Mouse (Mus musculus) MEL (cell line): ENCODE data around the gene Haao. TPM values are rescaled to one million over a fixed set of nuclear protein-coding genes. Genes with fewer than 3 reads are reported as not detected.
A peak's percentile ranks its signal among the peaks of the same experiment; 100 is the strongest.

Source experiments
- DNase-seq: peaks from one replicate; pipeline ENCODE4 v3.0.0; 2011; ENCODE audit warnings: low read depth, low spot score
- H3K27ac ChIP-seq: 2 replicates; pipeline ENCODE4 v1.5.1; 2012; ENCODE audit warnings: low read depth, mild to moderate bottlenecking, control low read depth, low read length, moderate library complexity; ENCODE audit not compliant: control insufficient read depth
- H3K27me3 ChIP-seq, 2 experiments: fragments of 150-350 bp in 1 of 2; sonication (generic) in 1 of 2; 2 replicates each; pipeline ENCODE4 v1.6.1; 2012; ENCODE audit warnings: low read length in 2 of 2, mild to moderate bottlenecking in 2 of 2, improper control_type of control experiment in 1 of 2, moderate library complexity in 1 of 2; ENCODE audit not compliant: insufficient read depth in 2 of 2, control insufficient read depth in 1 of 2
- H3K36me3 ChIP-seq, 2 experiments: 2 replicates each; pipeline ENCODE4 v1.6.1; 2012 to 2014; ENCODE audit warnings: low read length in 2 of 2, improper control_type of control experiment in 1 of 2, inconsistent platforms in 1 of 2, mild to moderate bottlenecking in 1 of 2; ENCODE audit not compliant: insufficient read depth in 2 of 2, control insufficient read depth in 1 of 2
- H3K4me1 ChIP-seq, 2 experiments: fragments of 150-350 bp in 1 of 2; sonication (generic) in 1 of 2; 2 replicates each; pipeline ENCODE4 v1.6.1; 2012; ENCODE audit warnings: low read length in 2 of 2, improper control_type of control experiment in 1 of 2, mild to moderate bottlenecking in 1 of 2; ENCODE audit not compliant: insufficient read depth in 2 of 2, control insufficient read depth in 1 of 2
- H3K4me3 ChIP-seq, 2 experiments: fragments of 150-350 bp in 1 of 2; sonication (generic) in 1 of 2; 2 replicates each; pipeline ENCODE4 v1.5.1; 2012; ENCODE audit warnings: low read depth in 2 of 2, low read length in 2 of 2, mild to moderate bottlenecking in 2 of 2, moderate library complexity in 2 of 2, control low read depth in 1 of 2, improper control_type of control experiment in 1 of 2; ENCODE audit not compliant: control insufficient read depth in 1 of 2, insufficient read depth in 1 of 2
- H3K79me2 ChIP-seq: 2 replicates; pipeline ENCODE4 v1.6.1; 2012; ENCODE audit warnings: mild to moderate bottlenecking, low read length, moderate library complexity; ENCODE audit not compliant: control insufficient read depth, poor library complexity, insufficient read depth
- H3K9ac ChIP-seq: 2 replicates; pipeline ENCODE4 v1.6.1; 2012; ENCODE audit warnings: low read depth, mild to moderate bottlenecking, control low read depth, low read length, moderate library complexity; ENCODE audit not compliant: control insufficient read depth, poor library complexity, severe bottlenecking
- H3K9me3 ChIP-seq: fragments of 150-350 bp; sonication (generic); replicated peaks from 2 replicates; pipeline ENCODE4 v1.6.1; 2012; ENCODE audit warnings: mild to moderate bottlenecking, low read length, improper control_type of control experiment, moderate library complexity; ENCODE audit not compliant: insufficient read depth
- CHD1 ChIP-seq: IDR thresholded peaks from 2 replicates; pipeline ENCODE4 v1.6.1; 2012; ENCODE audit warnings: low read depth, mild to moderate bottlenecking, inconsistent platforms, low read length, improper control_type of control experiment
- CTCF ChIP-seq, 3 experiments: IDR thresholded peaks in 2 of 3; conservative IDR thresholded peaks in 1 of 3; 2 replicates each; pipeline ENCODE4 v1.5.1; 2011 to 2012; ENCODE audit warnings: low read length in 3 of 3, low read depth in 2 of 3, mild to moderate bottlenecking in 2 of 3, improper control_type of control experiment in 1 of 3, inconsistent platforms in 1 of 3, mixed read lengths in 1 of 3, moderate library complexity in 1 of 3; ENCODE audit not compliant: control insufficient read depth in 1 of 3, insufficient read depth in 1 of 3, poor library complexity in 1 of 3, severe bottlenecking in 1 of 3
- ELF1 ChIP-seq: IDR thresholded peaks from 2 replicates; pipeline ENCODE4 v1.6.1; 2014; ENCODE audit warnings: low read depth, mild to moderate bottlenecking, inconsistent platforms, low read length, improper control_type of control experiment, moderate library complexity
- EP300 ChIP-seq, 2 experiments: IDR thresholded peaks; 2 replicates each; pipeline ENCODE4 v1.6.1; 2011; ENCODE audit warnings: improper control_type of control experiment in 2 of 2, low read length in 2 of 2, low read depth in 1 of 2, mild to moderate bottlenecking in 1 of 2
- GABPA ChIP-seq: IDR thresholded peaks from 2 replicates; pipeline ENCODE4 v1.6.1; 2012; ENCODE audit warnings: low read depth, mild to moderate bottlenecking, inconsistent platforms, low read length, improper control_type of control experiment, moderate library complexity
- JUND ChIP-seq: IDR thresholded peaks from 2 replicates; pipeline ENCODE4 v1.6.1; 2011; ENCODE audit warnings: low read depth, mild to moderate bottlenecking, improper control_type of control experiment, low read length
- MAFK ChIP-seq: IDR thresholded peaks from 2 replicates; pipeline ENCODE4 v1.6.1; 2011; ENCODE audit warnings: low read depth, mild to moderate bottlenecking, low read length, improper control_type of control experiment, borderline replicate concordance
- MAZ ChIP-seq: IDR thresholded peaks from 2 replicates; pipeline ENCODE4 v1.6.1; 2012; ENCODE audit warnings: low read depth, mild to moderate bottlenecking, inconsistent platforms, low read length, improper control_type of control experiment
- NELFE ChIP-seq: IDR thresholded peaks from 2 replicates; pipeline ENCODE4 v1.6.1; 2011; ENCODE audit warnings: low read depth, low read length, improper control_type of control experiment
- POLR2A ChIP-seq, 2 experiments: IDR thresholded peaks; 2 replicates each; pipeline ENCODE4 v1.6.1; 2011 to 2012; ENCODE audit warnings: low read length in 2 of 2, mild to moderate bottlenecking in 2 of 2, control low read depth in 1 of 2, improper control_type of control experiment in 1 of 2, low read depth in 1 of 2, moderate library complexity in 1 of 2; ENCODE audit not compliant: control insufficient read depth in 1 of 2, insufficient read depth in 1 of 2, poor library complexity in 1 of 2
- POLR2AphosphoS2 ChIP-seq: IDR thresholded peaks from 2 replicates; pipeline ENCODE4 v1.6.1; 2011; ENCODE audit warnings: low read length, improper control_type of control experiment
- RAD21 ChIP-seq: IDR thresholded peaks from 2 replicates; pipeline ENCODE4 v1.6.1; 2011; ENCODE audit warnings: mild to moderate bottlenecking, low read depth, low read length, improper control_type of control experiment
- SIN3A ChIP-seq: IDR thresholded peaks from 2 replicates; pipeline ENCODE4 v1.6.1; 2012; ENCODE audit warnings: low read length, improper control_type of control experiment, inconsistent platforms
- SMC3 ChIP-seq: IDR thresholded peaks from 2 replicates; pipeline ENCODE4 v1.6.1; 2011; ENCODE audit warnings: low read depth, low read length, improper control_type of control experiment
- TAL1 ChIP-seq: IDR thresholded peaks from 2 replicates; pipeline ENCODE4 v1.6.1; 2012; ENCODE audit warnings: mild to moderate bottlenecking, inconsistent platforms, low read length, moderate library complexity, mixed read lengths
- TBP ChIP-seq: IDR thresholded peaks from 2 replicates; pipeline ENCODE4 v1.8.0; 2011; ENCODE audit warnings: low read depth, low read length, improper control_type of control experiment
- ZC3H11A ChIP-seq: IDR thresholded peaks from 2 replicates; pipeline ENCODE4 v1.6.1; 2012; ENCODE audit warnings: low read depth, mild to moderate bottlenecking, inconsistent platforms, low read length, improper control_type of control experiment
- polyA plus RNA-seq, 2 experiments: library from polyadenylated mRNA; stranded (reverse) in 1 of 2; unstranded in 1 of 2; fragments of >175 nt in 1 of 2; fragments of >200 nt in 1 of 2; gene quantifications; 2 replicates each; pipeline versions ENCODE4 v1.2.1 to v1.2.4; 2012; ENCODE audit warnings: low replicate concordance in 2 of 2, low read depth in 1 of 2; ENCODE audit not compliant: insufficient read length in 2 of 2, insufficient read depth in 1 of 2, missing spikeins in 1 of 2
- total RNA-seq: library from RNA; depleted of rRNA; stranded (reverse); fragments of 300-350 nt; gene quantifications from 2 replicates; pipeline ENCODE4 v1.2.3, GENCODE M21; 2012

The Haao gene
- total and polyA plus RNA-seq, 3 experiments: 1.5 to 2.8 TPM; not detected in 1

- H3K4me3 ChIP-seq: no peak overlapping the region
- H3K36me3 ChIP-seq: 0 out of 4 replicates have a peak, but pooled peaks cover 0 to 2% of the 10 kb centered on the region in 2 experiments
- no peaks in the 10 kb centered on the region for H3K9me3 ChIP-seq
- H3K4me1 ChIP-seq: no peaks in the 10 kb centered on the region
- no peak overlapping the region for H3K27ac ChIP-seq
- no peaks in the 10 kb centered on the region for H3K27me3 ChIP-seq
- no peak overlapping the region for H3K9ac ChIP-seq
- no peak for TF ChIP-seq TBP
- TF ChIP-seq POLR2A (IDR thresholded peaks at IDR 0.05; ENCODE audit: control insufficient read depth in 1 of 2, insufficient read depth in 1 of 2, low read depth in 1 of 2, low read length in 2 of 2, poor library complexity in 1 of 2): no peak
- no peak for TF ChIP-seq EP300 (IDR thresholded peaks at IDR 0.05; ENCODE audit: low read depth in 1 of 2, low read length in 2 of 2)
- no peak for TF ChIP-seq TAL1
- TF ChIP-seq MAZ: no peak
- no peak for TF ChIP-seq CHD1
- no peak for TF ChIP-seq MAFK
- DNase-seq: no peak
- H3K79me2 ChIP-seq: no peaks in the 10 kb centered on the region
These were observed 25.8 kb upstream of the Haao start for GRCm38 (mm10) chr17:83873363-83874141.

DNA sequence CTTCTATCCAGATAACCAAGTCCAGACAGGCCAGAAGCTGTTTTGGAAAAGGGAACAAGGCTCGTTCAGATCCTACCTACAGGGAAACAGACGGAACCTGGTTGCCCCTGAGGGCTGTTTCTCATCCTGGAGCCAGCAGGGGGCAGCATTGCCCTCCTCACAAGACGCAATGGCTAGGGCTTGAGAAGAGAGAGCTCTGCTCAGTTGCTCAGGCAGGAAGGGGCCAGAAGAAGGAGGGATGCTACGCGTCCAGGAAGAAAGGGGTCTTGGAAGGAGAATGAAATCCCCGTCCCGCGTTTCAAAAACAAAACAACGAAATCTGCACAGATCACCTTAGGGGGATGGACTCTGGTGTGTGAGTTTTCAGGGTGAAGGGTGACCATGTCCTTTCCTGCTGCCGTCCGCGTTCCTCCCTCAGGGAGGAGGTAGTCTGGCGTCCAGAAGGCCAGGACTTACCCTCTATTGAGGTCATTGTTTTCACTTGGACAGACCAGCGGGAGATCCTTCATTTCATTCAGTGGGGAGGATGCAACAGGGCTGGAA lies 25.1 kb upstream of the Haao start:
- H3K9me3 ChIP-seq: no peaks in the 10 kb centered on the region
- TF ChIP-seq EP300 (IDR thresholded peaks at IDR 0.05; ENCODE audit: low read depth in 1 of 2, low read length in 2 of 2) (no peak), TAL1 (no peak), ZC3H11A (peak; percentile 71), POLR2AphosphoS2 (no peak), ELF1 (0 out of 2 replicates have a peak, but pooled peaks have one; percentile 7), JUND (no peak), SMC3 (peak; percentile 84), SIN3A (0 out of 2 replicates have a peak, but pooled peaks have one; percentile 22), GABPA (no peak), NELFE (no peak), CTCF (IDR thresholded peaks at IDR 0.05 in 2 of 3, conservative IDR thresholded peaks at IDR 0.05 in 1 of 3; ENCODE audit: control insufficient read depth in 1 of 3, insufficient read depth in 1 of 3, low read depth in 2 of 3, low read length in 3 of 3, poor library complexity in 1 of 3, severe bottlenecking in 1 of 3) (peak; percentile 94 to 97 (median 94)), RAD21 (peak; percentile 93), MAZ (no peak)
- 0 out of 4 replicates have a peak, but pooled peaks cover 0 to 2% of the 10 kb centered on the region in 2 experiments for H3K36me3 ChIP-seq
- no peaks in the 10 kb centered on the region for H3K4me1 ChIP-seq
- H3K9ac ChIP-seq: no peak overlapping the region
- H3K4me3 ChIP-seq: no peak overlapping the region
- DNase-seq: peak; percentile 91
- H3K79me2 ChIP-seq: no peaks in the 10 kb centered on the region
- no peaks in the 10 kb centered on the region for H3K27me3 ChIP-seq
- no peak overlapping the region for H3K27ac ChIP-seq
